Mouse (Mus musculus) liver, adult (tissue): ENCODE results near the gene Myh9.
"Not testable (repeated sequence)": the region's sequence is repeated elsewhere in the genome, so short reads cannot be mapped to it uniquely, and the experiment has no call there.

Experiments
- GATA4 ChIP-seq: IDR thresholded peaks from 2 replicates; pipeline ENCODE4 v1.6.1; 2014; ENCODE audit warnings: mild to moderate bottlenecking, low read length; ENCODE audit not compliant: insufficient replicate concordance

Gene Myh9

DNA sequence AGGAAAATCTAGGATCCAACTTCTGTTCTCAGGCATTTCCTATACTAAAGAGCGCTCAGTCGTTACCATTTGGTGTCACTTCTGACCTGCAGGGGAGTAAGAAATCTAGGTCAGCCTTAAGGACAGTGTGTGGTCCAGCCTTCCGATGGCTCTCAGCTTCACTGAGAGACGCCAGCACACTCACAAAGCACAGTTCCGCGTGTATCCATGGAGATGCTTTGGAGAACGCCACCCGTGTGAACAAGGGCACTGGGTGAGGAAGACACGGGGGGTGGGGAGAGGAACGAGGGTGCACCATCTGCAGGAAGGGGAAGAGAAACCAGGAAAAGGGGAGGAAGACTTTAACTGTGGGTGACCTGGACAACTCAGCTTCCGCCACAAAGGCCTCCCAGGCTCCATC lies 89.5 kb downstream of the Myh9 start:
- no peak for TF ChIP-seq GATA4

DNA sequence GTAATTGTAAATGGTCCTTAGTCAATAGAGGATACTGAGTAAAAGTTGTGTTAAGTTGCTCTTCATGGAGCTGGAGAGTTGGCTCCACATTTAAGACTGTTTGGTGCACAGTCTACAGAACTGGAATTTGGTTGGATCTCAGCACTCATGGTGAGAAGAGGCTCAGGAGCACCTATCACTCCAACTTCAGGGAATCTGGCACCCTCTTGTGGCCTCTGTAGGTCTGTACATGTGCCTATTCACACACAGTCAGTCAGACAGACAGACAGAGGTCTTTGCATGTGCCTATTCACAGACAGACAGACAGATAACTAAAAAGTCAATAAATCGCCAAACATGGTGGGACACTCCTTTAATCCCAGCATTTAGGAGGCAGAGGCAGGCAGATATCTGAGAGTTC lies 91.5 kb downstream of the Myh9 start:
- TF ChIP-seq GATA4 = no peak

DNA sequence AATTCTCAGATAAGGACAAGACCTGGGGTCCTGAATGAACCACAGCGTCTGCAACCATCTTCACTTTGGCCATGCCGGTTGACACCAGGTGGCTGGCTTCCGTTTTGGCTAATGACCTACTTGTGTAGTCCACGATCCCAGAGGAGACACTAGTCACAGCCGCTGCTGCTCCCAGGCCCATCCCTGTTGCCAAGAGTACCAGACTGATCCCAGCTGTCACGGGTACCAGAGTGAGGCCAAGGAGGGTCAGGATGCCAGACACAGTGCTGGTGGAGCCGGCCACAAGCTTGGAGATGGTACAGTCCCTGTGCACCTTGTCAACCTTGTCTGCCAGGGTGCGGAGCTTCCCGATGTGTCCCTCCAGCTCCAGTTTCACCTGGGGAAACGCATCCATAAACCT lies 92.3 kb downstream of the Myh9 start:
- TF ChIP-seq GATA4 = no peak

DNA sequence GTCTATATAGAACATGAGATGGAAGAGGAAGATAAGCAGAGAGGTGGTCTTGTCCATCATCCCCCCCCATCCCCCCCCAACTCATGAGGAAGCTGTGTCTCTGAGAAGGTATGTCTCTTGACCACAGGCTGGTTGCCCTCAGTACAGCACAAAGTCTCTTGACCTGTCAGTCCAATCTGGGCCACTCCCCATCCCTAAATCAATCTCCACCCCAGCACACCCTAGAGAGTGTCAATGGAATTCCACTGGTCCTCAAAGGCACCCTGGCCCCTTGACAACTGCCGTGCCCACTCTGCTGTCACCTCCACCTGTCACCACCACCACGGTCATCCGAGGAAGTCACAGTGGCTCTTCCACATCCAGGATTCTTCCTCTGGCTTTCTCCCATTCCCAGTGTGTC lies 93.6 kb downstream of the Myh9 start:
- no peak for TF ChIP-seq GATA4

DNA sequence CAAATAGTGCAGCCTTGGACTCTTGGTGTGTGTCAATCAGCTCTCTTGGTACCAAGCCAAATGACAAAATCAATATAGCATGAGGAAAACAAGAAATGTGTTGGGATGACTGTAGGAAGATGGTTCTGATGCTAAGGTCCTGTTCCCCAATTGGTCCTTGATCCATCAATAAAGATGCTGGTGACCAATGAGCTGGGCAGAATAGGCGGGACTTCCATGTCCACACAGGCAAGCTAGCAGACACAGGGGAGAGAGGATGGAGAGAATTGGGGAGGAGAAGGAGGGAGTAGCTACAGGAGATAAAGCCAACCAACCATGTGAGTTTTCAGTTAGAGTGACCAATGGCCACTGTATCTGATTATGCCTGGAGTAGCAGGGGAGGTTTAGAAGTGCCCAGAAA lies 95.6 kb downstream of the Myh9 start:
- no peak for TF ChIP-seq GATA4

DNA sequence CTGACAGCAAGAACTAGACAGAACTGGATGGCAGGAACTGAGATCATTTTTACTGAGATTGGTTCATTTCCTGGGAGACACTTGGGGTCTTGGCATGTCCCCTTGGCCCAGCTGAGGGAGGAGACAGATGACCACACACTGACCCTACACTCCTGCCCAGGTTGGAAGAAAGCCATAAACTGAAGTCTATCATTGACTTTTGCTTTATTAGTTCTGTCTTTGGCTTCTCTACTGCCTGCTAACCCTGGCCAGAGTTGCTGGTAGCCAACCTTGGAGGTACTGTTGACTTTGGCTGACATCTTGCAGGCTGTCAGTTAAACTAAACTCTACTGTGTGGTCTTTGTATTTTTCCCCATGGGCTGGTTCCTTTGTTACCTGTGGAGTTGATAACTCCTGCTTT lies 96.9 kb downstream of the Myh9 start:
- no peak for TF ChIP-seq GATA4

DNA sequence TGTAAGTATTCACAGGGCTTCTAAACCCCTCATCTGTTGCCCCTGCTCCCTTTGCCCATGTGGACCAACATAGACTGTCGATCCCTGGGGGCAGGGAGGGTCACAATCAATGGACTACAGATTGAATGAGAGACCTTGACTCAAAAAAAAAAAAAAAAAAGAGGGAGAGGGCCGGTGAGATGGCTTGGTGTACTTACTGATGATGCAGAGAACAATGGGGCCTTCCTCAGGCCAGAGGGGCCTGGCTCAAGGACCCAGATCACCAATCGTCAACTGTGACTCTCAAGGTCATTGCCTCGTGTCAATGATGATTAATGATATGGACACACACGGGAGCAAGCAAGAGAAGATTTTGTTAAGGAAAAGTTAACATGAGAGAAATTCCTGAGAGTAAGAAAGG lies 97.3 kb downstream of the Myh9 start:
- no peak for TF ChIP-seq GATA4

DNA sequence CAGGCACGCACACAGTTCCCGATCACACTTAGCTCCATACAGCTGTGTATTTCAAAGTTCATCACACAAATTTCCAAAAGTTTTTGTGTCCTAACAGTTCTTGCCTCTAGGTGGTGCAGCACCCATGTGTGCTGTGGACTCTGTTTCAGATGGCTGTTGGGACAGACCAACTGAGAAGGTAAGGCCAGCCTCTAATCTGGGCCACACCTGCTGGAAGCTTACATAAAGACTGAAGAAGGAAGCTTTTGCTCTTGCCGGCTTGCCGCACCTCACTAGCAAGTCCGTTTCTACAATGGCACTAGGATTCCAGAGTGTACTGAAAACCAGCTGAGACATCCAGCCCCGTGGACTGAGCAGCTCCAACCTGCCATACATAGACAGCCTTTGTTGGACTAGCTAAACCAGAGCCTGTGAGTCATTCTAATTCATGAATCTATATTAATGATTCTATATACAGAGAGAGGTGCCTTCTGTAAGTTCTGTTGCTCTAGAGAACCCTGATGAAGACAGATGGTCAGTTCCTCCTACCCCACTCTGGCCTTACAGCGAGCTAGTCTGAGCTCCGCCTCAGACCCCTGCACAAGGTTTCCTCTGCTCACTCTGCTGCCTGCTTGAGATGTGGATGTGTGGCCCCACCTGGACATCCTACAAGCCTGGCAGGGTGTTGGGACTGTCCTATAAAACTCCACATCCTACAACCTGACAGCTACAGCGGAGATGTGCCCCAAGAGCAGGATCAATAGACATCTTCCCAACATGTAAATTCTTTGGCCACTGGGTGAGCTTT lies 101.3 kb downstream of the Myh9 start:
- no peak for TF ChIP-seq GATA4

DNA sequence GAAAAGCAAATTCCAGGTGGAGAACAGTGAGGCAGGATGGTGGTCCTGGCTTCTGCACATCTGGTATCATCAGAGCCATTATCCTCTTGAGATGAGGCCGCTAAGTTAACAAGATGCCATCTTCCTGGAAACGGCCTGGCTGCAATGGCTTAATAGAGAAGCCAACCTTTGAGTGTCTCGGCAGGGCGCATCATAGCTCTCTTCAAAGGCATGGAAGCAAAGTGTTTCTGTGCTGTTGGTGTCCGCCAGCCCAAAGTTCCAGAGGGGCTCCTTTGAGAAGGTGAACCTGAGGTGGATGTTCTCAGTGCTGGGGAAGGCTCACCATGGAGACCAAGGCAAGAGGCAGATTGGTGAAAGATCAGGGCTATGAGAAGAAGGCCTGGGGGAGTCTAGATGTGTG lies 110.4 kb downstream of the Myh9 start:
- no peak for TF ChIP-seq GATA4

DNA sequence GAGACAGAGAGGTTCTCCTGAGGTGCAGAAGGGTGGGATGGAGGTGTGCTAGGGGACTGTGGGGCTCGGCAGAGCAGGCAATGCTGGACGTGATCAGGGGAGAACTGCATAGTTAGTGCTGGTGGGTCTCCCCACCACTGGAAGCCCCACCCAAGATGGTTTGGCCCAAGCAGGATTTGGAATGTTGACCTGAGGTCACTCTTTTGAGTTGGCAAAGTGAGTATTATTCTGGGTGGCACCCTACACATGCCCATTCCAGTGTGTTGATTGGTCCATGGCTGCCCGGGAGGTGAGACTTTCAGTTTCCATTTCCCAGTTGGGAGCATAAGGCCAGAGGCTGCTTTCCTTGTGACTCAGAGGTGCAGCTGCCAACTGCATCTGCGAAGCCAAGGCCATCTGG lies 113.2 kb downstream of the Myh9 start, which contains the start of gene Apol9b:
Gene Apol9b (plus strand): TSS at position 301 of the 400 bp plus-strand sequence.
- TF ChIP-seq GATA4 = not testable (repeated sequence)
